ENCODE assay signal across 13 mouse cellular contexts in genomic region chr1:51822531-51822930, GRCm38 (mm10).
DNase-seq lines count a peak whose midpoint lies in the region; ATAC-seq and TF ChIP-seq lines count a peak whose summit lies in the region.
"Had no signal": no experiment of that assay in that cellular context is flagged by ENCODE, and none has a peak within 500 bp of the region (broad histone marks: within the 10 kb centered on the region; RNA-seq: fewer than 3 reads in every experiment).

No protein-coding gene starts in this region.

- peaks cover 16% of the 10 kb centered on the region; the same call in 1 of the 2 replicates for H3K79me2 ChIP-seq in liver, adult 2 months (ENCODE audit: control insufficient read depth, insufficient read depth, low read length)

- no peak overlapping the region for H3K9ac ChIP-seq in heart, embryonic 15.5 days
- no peak overlapping the region for H3K9ac ChIP-seq in liver, adult 2 months (ENCODE audit: low read depth, low read length)
- no peak overlapping the region for H3K9ac ChIP-seq in embryonic facial prominence, embryonic 13.5 days
- H3K9ac ChIP-seq in limb, embryonic 13.5 days: no peak overlapping the region

- no peaks in the 10 kb centered on the region for H3K9me3 ChIP-seq in heart, embryonic 15.5 days (replicated peaks)
- no peaks in the 10 kb centered on the region for H3K9me3 ChIP-seq in embryonic facial prominence, embryonic 13.5 days
- H3K9me3 ChIP-seq in limb, embryonic 13.5 days: no peaks in the 10 kb centered on the region

- intact Hi-C loops in heart, postnatal 10 days (cut with DNase I): no loop called here

- H3K4me3 ChIP-seq in heart, embryonic 15.5 days: no peak overlapping the region
- no peak overlapping the region for H3K4me3 ChIP-seq in liver, adult 2 months (ENCODE audit: insufficient read depth, low read depth, low read length)
- H3K4me3 ChIP-seq in embryonic facial prominence, embryonic 13.5 days: no peak overlapping the region
- H3K4me3 ChIP-seq in limb, embryonic 13.5 days: no peak overlapping the region

- no peak for TF ChIP-seq CTCF in liver, adult 2 months (IDR thresholded peaks at IDR 0.05; ENCODE audit: low read depth, low read length)

- no peaks in the 10 kb centered on the region for H3K36me3 ChIP-seq in heart, embryonic 15.5 days
- peaks cover 28% of the 10 kb centered on the region for H3K36me3 ChIP-seq in liver, adult 2 months (ENCODE audit: control insufficient read depth, insufficient read depth, low read length)
- H3K36me3 ChIP-seq in embryonic facial prominence, embryonic 13.5 days: peaks cover 8% of the 10 kb centered on the region; the same call in 1 of the 2 replicates
- peaks cover 13% of the 10 kb centered on the region; the same call in 1 of the 2 replicates for H3K36me3 ChIP-seq in limb, embryonic 13.5 days

- no peak for DNase-seq in heart, postnatal 10 days
- DNase-seq in liver, adult 2 months (ENCODE audit: extremely low read depth, low read depth, low spot score): peak; percentile 69
- DNase-seq in liver: no peak
- DNase-seq: cerebellum, adult 9-11 months; heart, postnatal 4 days; midbrain, embryonic 14.5 days; right cerebral cortex, adult 18-20 months; thymus, postnatal 14 days had no signal

- no peaks in the 10 kb centered on the region for H3K4me1 ChIP-seq in heart, embryonic 15.5 days (replicated peaks)
- H3K4me1 ChIP-seq in liver, adult 2 months (ENCODE audit: control insufficient read depth, insufficient read depth, low read length): peaks cover 5% of the 10 kb centered on the region; the same call in 1 of the 2 replicates
- H3K4me1 ChIP-seq in embryonic facial prominence, embryonic 13.5 days: peaks cover 21% of the 10 kb centered on the region
- H3K4me1 ChIP-seq in limb, embryonic 13.5 days: peaks cover 28% of the 10 kb centered on the region

- ATAC-seq in heart, embryonic 15.5 days (replicated peaks; ENCODE audit: insufficient number of reproducible peaks, insufficient read depth, low FRiP score, low read depth): no peak
- ATAC-seq in embryonic facial prominence, embryonic 13.5 days (ENCODE audit: insufficient number of reproducible peaks, insufficient read depth, low FRiP score, low TSS enrichment, low read depth): no peak
- no peak for ATAC-seq in limb, embryonic 13.5 days (ENCODE audit: low FRiP score, low read depth)
- no peak for ATAC-seq in megakaryocyte-erythroid progenitor cell, adult 5-6 weeks (replicated peaks; ENCODE audit: low FRiP score, low TSS enrichment, poor library complexity, severe bottlenecking)
- ATAC-seq: inflammation-experienced regulatory T-cells, adult 6 months had no signal

- no peak for TF ChIP-seq POLR2A in liver, adult 2 months (IDR thresholded peaks at IDR 0.05; ENCODE audit: extremely low read depth, insufficient read depth, low read length)

- H3K27ac ChIP-seq in heart, embryonic 15.5 days: peak overlapping the region; percentile 7; the same call in 1 of the 2 replicates
- peak overlapping the region; percentile 32; the same call in 1 of the 2 replicates for H3K27ac ChIP-seq in liver, adult 2 months (replicated peaks; ENCODE audit: insufficient read depth, low read depth, low read length)
- peak overlapping the region; percentile 93 for H3K27ac ChIP-seq in embryonic facial prominence, embryonic 13.5 days
- H3K27ac ChIP-seq in limb, embryonic 13.5 days: peak overlapping the region; percentile 81

- H3K4me2 ChIP-seq in heart, embryonic 15.5 days: no peak overlapping the region
- H3K4me2 ChIP-seq in embryonic facial prominence, embryonic 13.5 days: peak overlapping the region; percentile 24
- H3K4me2 ChIP-seq in limb, embryonic 13.5 days (replicated peaks): peak overlapping the region; percentile 38

- 81% methylated on average over 4 of the region's 4 CpGs for WGBS in heart, embryonic 15.5 days
- WGBS in liver, adult 2 months: 43% methylated on average over 4 of the region's 4 CpGs
- 78% methylated on average over 4 of the region's 4 CpGs for WGBS in embryonic facial prominence, embryonic 13.5 days
- 71% methylated on average over 4 of the region's 4 CpGs for WGBS in limb, embryonic 13.5 days

- H3K27me3 ChIP-seq in heart, embryonic 15.5 days: no peaks in the 10 kb centered on the region
- H3K27me3 ChIP-seq in liver, adult 2 months (ENCODE audit: control insufficient read depth, insufficient read depth, low read length): no peaks in the 10 kb centered on the region
- no peaks in the 10 kb centered on the region for H3K27me3 ChIP-seq in embryonic facial prominence, embryonic 13.5 days
- no peaks in the 10 kb centered on the region for H3K27me3 ChIP-seq in limb, embryonic 13.5 days

Comparison
In these comparisons a context has a peak if more than half of its experiments do, and no peak if none do; other contexts are left out.
1. H3K27ac ChIP-seq: peak in every context shown above with its lines; median percentile 93 in embryonic facial prominence, embryonic 13.5 days; 81 in limb, embryonic 13.5 days; 32 in liver, adult 2 months; 7 in heart, embryonic 15.5 days.